Mouse (Mus musculus) intestine, embryonic 16.5 days (tissue): ENCODE data around the gene Ska2. TPM values are rescaled to one million over a fixed set of nuclear protein-coding genes. Genes with fewer than 3 reads are reported as not detected.

ENCODE experiments used
- ATAC-seq: fragments of 200-750 bp; cut with Nextera tagmentation; 2 replicates; pipeline ENCODE4 v1.8.0; 2017; ENCODE audit warnings: moderate TSS enrichment, moderate library complexity
- H3K27ac ChIP-seq: fragments of 300-500 bp; sonication (generic); 2 replicates; pipeline ENCODE4 v1.5.1; 2014; ENCODE audit warnings: mild to moderate bottlenecking, low read length
- H3K27me3 ChIP-seq: fragments of 300-500 bp; sonication (generic); replicated peaks from 2 replicates; pipeline ENCODE4 v1.6.1; 2014; ENCODE audit warnings: low read length, control low read depth, mixed read lengths; ENCODE audit not compliant: control insufficient read depth, insufficient read depth
- H3K36me3 ChIP-seq: fragments of 300-500 bp; sonication (generic); 2 replicates; pipeline ENCODE4 v1.6.1; 2014; ENCODE audit warnings: low read length, control low read depth; ENCODE audit not compliant: control insufficient read depth, insufficient read depth
- H3K4me1 ChIP-seq: fragments of 300-500 bp; sonication (generic); 2 replicates; pipeline ENCODE4 v1.6.1; 2014; ENCODE audit warnings: low read length, control low read depth, mixed read lengths; ENCODE audit not compliant: control insufficient read depth, insufficient read depth
- H3K4me2 ChIP-seq: fragments of 300-500 bp; sonication (generic); 2 replicates; pipeline ENCODE4 v1.6.1; 2014; ENCODE audit warnings: low read depth, low read length, control low read depth
- H3K4me3 ChIP-seq: fragments of 300-500 bp; sonication (generic); 2 replicates; pipeline ENCODE4 v1.5.1; 2014; ENCODE audit warnings: mild to moderate bottlenecking, low read length
- H3K9ac ChIP-seq: fragments of 300-500 bp; sonication (generic); 2 replicates; pipeline ENCODE4 v1.6.1; 2014; ENCODE audit warnings: low read depth, low read length
- H3K9me3 ChIP-seq: fragments of 300-500 bp; sonication (generic); 2 replicates; pipeline ENCODE4 v1.6.1; 2016; ENCODE audit warnings: low read length, control low read depth; ENCODE audit not compliant: control insufficient read depth
- WGBS: fragments of 180-500 bp; shearing (Covaris S2); extraction: QIAGEN DNeasy Blood & Tissue Kit; methylation state at CpG from one replicate; pipeline ENCODE4 v1.1.7; 2014; 5-methylcytosine and 5-hydroxymethylcytosine counted together
- polyA plus RNA-seq: library from polyadenylated mRNA; unstranded; fragments of >200 nt; fragmentation: Nextera tagmentation; extraction: Ambion mirVana; gene quantifications from 2 replicates; pipeline ENCODE4 v1.2.1, GENCODE M21; 2015

Gene Ska2
- polyA plus RNA-seq, 1 experiment from 2014 or later: 37.7 TPM

DNA sequence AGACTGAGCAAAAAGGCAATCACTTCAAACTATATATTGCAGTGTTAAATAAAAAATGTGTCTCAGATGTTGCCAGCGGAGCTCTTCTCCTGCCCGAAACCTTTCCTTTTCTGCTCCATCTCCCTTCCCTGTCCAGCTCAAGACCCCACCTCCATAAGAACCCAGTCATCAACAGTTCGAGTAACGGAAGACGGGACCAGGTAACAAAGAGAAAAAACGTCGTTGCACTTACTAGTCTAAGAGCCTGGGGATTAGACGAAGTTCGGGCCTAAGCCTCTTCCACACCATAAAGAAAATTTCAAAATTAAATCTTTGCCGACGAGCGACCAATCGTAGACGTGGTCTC is 652 bp upstream of the Ska2 start, which contains the start of gene Prr11:
TSS of gene Prr11 (minus strand) at position 300 of the 346 bp plus-strand sequence.
- H3K27ac ChIP-seq: peak within 1 kb of the TSS; percentile 75
- H3K4me3 ChIP-seq: peak within 1 kb of the TSS; percentile 62
- peaks cover 7% of the 10 kb centered on the region for H3K4me1 ChIP-seq
- no peaks in the 10 kb centered on the region for H3K36me3 ChIP-seq
- no peaks in the 10 kb centered on the region for H3K9me3 ChIP-seq
- no peak for ATAC-seq
- H3K27me3 ChIP-seq: no peaks in the 10 kb centered on the region
- WGBS: 0% methylated on average over 14 of the region's 14 CpGs
- peak within 1 kb of the TSS; percentile 78 for H3K9ac ChIP-seq
- peak within 1 kb of the TSS; percentile 71 for H3K4me2 ChIP-seq

DNA sequence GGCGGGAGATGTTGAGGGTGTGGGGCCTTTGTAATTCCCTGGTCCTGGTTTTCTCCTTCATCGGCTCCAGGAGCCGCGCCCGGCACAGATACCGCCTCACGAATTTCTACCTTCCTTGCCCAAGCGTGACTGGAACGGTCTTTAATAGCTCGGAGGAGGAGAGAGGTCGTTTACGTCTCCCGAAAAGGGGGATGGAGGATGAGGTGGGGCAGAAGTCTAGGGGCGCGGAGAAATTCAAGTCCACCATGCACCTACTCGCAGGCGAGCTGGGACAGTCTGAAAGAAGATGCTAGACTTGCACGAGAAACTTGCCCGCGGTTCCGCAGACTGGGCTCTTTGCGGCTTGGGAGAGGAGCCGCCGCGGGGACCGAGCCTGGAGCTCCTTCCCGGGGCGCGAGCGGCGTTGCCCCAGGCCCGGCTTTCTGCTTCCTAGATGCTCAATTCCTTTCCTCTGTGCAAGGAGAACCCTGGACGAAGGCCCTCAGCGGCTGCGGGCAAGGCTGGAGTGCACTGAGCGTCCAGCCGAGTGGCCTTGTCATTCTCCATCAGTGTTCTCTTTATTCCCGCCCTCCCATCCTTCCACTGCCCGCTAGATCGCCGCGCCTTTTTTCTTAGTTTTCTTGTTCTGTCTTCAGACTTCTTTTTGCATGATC is 611 bp downstream of the Ska2 start:
- Histone ChIP-seq H3K9ac (peak overlapping the region; percentile 78), H3K4me3 (peak overlapping the region; percentile 62), H3K9me3 (no peaks in the 10 kb centered on the region), H3K4me1 (peaks cover 9% of the 10 kb centered on the region), H3K27me3 (no peaks in the 10 kb centered on the region), H3K4me2 (peak overlapping the region; percentile 71), H3K36me3 (no peaks in the 10 kb centered on the region), H3K27ac (peak overlapping the region; percentile 75)
- WGBS: under 1% methylated on average over 42 of the region's 42 CpGs
- no peak for ATAC-seq

DNA sequence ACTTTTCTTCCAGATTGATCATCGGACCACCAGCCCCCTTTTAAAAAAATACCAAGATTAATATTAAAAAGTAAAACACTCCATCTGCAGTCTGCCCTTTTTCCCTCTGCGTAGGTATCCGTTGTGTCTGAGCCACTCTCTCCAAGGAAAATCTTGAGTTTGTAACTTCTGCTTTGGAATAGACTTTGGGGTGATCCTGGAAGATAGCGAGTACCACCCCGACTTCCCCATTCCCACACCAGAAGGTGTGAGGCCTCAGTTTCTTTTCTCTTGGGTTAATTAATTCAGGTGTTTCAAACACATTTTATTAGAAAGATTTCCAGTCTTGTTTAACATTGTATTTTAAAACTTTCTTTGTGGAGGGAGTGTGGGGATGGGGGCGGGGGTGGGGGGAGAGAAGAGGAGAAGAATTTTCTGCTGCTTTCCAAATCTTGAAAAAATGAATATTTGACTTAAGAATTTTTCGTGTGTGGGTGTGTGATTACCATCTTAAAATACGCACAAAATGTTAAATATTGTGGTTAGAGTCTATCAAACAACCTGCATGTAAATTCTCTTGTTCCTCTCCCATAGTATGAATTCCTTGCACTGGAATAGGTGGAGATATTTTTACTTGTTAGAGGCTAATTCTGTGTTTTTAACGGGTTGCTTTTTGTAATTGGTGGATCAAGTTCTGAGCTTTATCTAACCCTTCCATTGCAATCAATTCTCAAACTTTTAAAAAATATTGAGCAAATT is 1.3 kb downstream of the Ska2 start:
- peak overlapping the region; percentile 62 for H3K4me3 ChIP-seq
- H3K27ac ChIP-seq: peak overlapping the region; percentile 54
- 6% methylated on average over 9 of the region's 9 CpGs for WGBS
- H3K27me3 ChIP-seq: no peaks in the 10 kb centered on the region
- 0 out of 2 replicates have a peak, but pooled peaks cover 1% of the 10 kb centered on the region for H3K36me3 ChIP-seq
- peak overlapping the region; percentile 71 for H3K4me2 ChIP-seq
- H3K4me1 ChIP-seq: peaks cover 9% of the 10 kb centered on the region
- H3K9ac ChIP-seq: peak overlapping the region; percentile 78
- no peaks in the 10 kb centered on the region for H3K9me3 ChIP-seq
- no peak for ATAC-seq

DNA sequence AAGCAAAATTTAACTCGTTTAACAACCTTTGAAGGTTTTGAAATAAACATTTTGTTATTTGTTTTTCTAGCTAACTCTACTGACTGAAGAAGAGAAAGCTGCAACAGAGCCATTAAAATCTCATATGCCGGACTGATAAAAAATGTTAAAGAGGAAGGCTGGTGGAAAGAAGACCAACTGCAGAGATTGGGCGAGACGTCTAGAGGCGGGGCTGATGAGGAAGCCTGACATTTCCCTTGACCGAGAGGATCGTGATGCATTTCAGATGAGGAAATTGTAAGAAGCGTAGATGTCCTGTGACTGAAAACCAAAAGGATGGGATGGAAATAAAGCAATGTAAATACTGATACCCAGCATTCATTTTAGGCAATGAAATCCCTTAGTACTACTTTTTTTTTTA is 12.8 kb downstream of the Ska2 start:
- Histone ChIP-seq H3K9me3 (no peaks in the 10 kb centered on the region), H3K9ac (no peak overlapping the region), H3K36me3 (peaks cover 16% of the 10 kb centered on the region), H3K27ac (no peak overlapping the region), H3K27me3 (no peaks in the 10 kb centered on the region), H3K4me2 (no peak overlapping the region), H3K4me3 (no peak overlapping the region), H3K4me1 (peaks cover 3% of the 10 kb centered on the region; the same call in 1 of the 2 replicates)
- ATAC-seq: no peak
- 79% methylated on average over 8 of the region's 8 CpGs for WGBS

DNA sequence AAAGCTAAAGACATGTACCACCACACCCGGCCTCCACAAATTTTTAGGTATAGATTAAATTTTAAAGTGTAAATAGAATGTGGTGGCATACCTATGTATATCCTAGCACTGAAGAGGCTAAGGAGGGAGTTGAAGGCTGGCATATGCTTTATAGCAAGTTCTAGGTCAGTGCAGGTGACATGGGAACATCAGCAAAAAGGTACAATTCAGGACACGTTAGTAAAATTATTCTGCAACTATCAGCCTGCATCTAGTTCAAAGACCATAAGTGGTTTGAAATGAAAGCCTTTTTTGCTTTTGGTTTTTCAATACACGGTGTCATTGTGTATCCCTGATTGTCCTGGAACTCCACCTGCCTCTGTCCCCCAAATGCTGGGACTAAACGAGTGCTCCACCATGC is 16.5 kb downstream of the Ska2 start:
- Histone ChIP-seq H3K9ac (no peak overlapping the region), H3K4me2 (peak overlapping the region; percentile 62; the same call in 1 of the 2 replicates), H3K27me3 (no peaks in the 10 kb centered on the region), H3K27ac (no peak overlapping the region; the same call in 1 of the 2 replicates), H3K9me3 (no peaks in the 10 kb centered on the region), H3K36me3 (peaks cover 10% of the 10 kb centered on the region), H3K4me3 (no peak overlapping the region), H3K4me1 (peaks cover 8% of the 10 kb centered on the region; the same call in 1 of the 2 replicates)
- 49% methylated on average over 4 of the region's 4 CpGs for WGBS
- no peak for ATAC-seq

DNA sequence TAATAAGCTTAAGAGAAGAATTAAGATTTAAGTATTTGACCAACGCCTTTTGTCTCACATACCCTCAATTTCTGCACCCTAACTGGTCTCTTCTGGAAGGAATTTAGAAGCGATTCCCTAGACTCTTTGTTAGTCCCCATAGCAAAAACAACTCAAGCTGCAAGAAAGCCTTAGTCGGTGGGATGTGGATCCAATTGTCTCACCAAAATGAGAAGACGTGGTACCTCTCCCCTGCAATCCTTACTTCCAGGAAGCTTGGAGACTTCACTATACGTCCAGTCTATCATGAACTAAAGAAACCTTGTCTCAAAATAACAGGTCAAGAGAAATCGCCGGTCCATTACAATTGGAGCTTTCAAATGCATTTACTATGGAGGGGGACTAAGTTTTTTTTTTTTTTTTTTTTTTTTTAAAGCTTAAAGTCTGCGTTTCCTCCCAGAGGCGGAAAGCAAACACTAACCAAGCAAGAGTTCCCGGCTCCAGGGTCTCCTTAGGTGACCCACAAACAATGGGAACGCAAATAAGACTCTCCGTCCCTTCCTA is 17.3 kb downstream of the Ska2 start:
- Histone ChIP-seq H3K27ac (peak overlapping the region; percentile 62), H3K4me3 (peak overlapping the region; percentile 89), H3K36me3 (peaks cover 10% of the 10 kb centered on the region), H3K4me1 (peaks cover 8% of the 10 kb centered on the region; the same call in 1 of the 2 replicates), H3K27me3 (no peaks in the 10 kb centered on the region), H3K9ac (peak overlapping the region; percentile 79), H3K9me3 (no peaks in the 10 kb centered on the region), H3K4me2 (peak overlapping the region; percentile 62)
- WGBS: under 1% methylated on average over 12 of the region's 12 CpGs
- no peak for ATAC-seq

DNA sequence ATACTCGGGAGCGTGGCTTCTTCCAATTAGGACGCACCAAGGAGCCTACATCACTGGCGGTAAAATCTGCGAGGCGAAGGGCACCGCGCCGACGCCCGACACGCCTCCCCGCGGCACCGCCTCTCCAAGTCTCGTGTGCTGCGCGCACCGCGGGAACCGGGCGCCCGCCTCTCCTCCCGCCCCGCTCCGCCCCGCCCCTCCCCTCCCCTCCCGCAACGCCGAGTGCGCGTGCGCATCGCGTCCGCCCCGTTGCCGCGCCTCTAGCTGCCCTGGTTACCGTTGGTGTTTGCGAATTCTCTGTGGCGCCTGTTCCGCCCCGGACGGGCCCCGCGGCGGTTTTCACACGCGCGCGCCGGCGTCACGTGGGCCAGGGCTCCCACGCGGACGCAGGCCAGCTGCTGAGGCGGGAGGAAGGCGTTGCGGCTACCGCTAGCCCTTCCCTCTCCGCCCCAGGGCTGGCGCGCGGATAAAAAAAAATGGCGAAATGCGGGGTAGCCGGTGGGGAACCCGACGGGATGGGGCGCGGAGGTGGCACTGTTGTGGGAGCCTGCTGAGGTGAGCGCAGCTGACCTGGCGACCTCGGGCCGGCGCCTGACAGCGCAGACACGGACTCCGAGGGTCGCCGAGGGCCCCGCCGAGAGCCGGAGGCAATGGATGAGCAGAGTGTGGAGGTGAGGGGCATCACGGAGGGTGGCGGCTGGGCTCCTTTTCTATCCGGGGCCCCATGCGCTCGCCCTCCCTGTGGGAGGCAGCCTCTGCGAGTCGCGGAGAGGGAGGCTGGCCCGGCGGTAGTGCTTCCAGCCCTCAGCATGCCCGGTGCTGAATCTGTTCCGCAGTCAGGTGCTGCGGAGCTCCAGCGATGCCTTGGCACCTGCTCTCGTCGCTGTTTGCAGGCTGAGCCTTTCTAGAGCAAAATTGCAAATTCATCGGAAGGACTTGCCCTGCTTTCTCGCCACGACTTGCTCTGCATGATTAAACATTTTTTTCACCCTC is 18.1 kb downstream of the Ska2 start, which contains the start of gene Trim37:
TSS of gene Trim37 (plus strand) at position 254 of the 993 bp plus-strand sequence.
- ATAC-seq: peak; percentile 95
- H3K27ac ChIP-seq: peak within 1 kb of the TSS; percentile 85
- H3K4me3 ChIP-seq: peak within 1 kb of the TSS; percentile 89
- H3K4me2 ChIP-seq: peak within 1 kb of the TSS; percentile 62
- H3K36me3 ChIP-seq: peaks cover 10% of the 10 kb centered on the region
- peaks cover 8% of the 10 kb centered on the region; the same call in 1 of the 2 replicates for H3K4me1 ChIP-seq
- H3K9ac ChIP-seq: peak within 1 kb of the TSS; percentile 79
- H3K9me3 ChIP-seq: no peaks in the 10 kb centered on the region
- H3K27me3 ChIP-seq: no peaks in the 10 kb centered on the region
- WGBS: under 1% methylated on average over 101 of the region's 105 CpGs

DNA sequence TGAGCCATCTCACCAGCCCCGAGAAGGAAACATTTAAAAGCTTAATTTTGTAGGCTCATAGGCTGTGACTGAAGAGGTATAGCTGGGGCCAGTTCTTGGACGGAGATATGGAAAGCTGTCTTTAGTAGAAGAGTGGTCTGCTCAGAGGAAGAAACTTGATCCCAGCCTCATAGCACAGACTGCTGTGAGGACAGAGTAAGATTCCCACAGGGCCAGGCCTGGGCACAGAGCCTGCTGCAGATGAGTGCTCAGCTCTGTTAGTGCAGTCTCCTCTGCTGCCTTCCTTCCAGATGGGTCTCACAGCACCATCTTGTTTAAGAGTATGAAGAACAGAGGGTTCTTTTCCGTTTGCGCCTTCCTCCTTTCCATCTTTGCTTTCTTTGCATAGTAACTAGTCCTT is 27.2 kb downstream of the Ska2 start:
- H3K9me3 ChIP-seq: no peaks in the 10 kb centered on the region
- H3K27ac ChIP-seq: no peak overlapping the region
- H3K4me2 ChIP-seq: no peak overlapping the region
- H3K27me3 ChIP-seq: no peaks in the 10 kb centered on the region
- WGBS: 92% methylated on average over 4 of the region's 4 CpGs
- no peak overlapping the region for H3K9ac ChIP-seq
- H3K36me3 ChIP-seq: 0 out of 2 replicates have a peak, but pooled peaks cover 2% of the 10 kb centered on the region
- no peak for ATAC-seq
- no peak overlapping the region for H3K4me3 ChIP-seq
- H3K4me1 ChIP-seq: no peaks in the 10 kb centered on the region
